Mouse (Mus musculus) regulatory T cell (primary cell): ENCODE data around the gene Ssrp1.

Experiments
- in situ Hi-C: fragments of 300-600 bp; cut with MboI, MseI; formaldehyde crosslinking; loops from one replicate; pipeline ENCODE4 v1.15.1; 2025; ENCODE audit warnings: high pct_unique_total_duplicates

Gene Ssrp1

GRCm38 (mm10) chr2:85036507-85037046, 457 bp upstream of the Ssrp1 start:
- in situ Hi-C loops, result loop anchor here (25.0 kb wide), 1 partner anchor 549 kb away; the partner anchor contains the start of gene Tfpi

- in situ Hi-C loops, result loop anchor here (25.0 kb wide), 1 partner anchor 551 kb away; the partner anchor contains the start of gene Tfpi
Observed at GRCm38 (mm10) chr2:85038336-85038735, 1.3 kb downstream of the Ssrp1 start.

DNA sequence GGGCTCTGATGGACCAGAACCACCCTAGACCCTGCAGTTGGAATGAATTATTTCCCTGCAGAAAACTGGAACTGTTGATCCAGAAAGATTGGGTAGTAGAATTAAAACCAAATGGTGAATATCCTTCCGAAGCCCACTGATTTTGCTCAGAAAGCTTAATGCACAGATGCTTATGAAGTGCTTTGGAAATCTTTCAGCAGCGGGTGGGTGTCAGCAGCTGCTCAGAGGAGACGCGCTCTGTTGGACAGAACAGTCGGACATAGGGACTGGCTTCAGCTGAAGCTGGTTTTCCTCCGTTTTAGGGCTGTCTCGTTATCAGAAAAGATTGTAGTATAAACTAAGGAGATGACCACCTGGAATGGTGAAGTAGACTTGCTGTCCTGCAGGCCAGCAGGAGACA, 6.6 kb downstream of the Ssrp1 start:
- in situ Hi-C loops, result loop anchor here (5.0 to 25.0 kb wide), 3 partner anchors 101 to 556 kb away; partner anchors contain the start of genes Clp1 and Tfpi

DNA sequence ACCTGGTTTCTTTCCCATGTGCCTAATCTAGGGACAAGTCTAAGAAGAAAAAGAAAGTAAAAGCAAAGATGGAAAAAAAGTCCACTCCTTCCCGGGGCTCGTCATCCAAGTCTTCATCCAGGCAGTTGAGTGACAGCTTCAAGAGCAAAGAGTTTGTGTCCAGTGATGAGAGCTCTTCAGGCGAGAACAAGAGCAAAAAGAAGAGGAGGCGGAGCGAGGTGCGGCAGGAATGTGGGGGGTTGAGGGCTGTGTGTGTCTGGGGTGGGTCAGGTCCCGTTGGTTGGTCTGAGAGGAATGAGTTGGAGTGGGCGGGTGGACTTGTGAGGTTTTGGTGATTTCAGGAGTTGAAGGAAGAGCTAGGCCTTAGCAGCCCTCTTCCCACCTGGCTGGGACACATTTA, 9.2 kb downstream of the Ssrp1 start:
- in situ Hi-C loops, result loop anchor here (25.0 kb wide), 1 partner anchor 559 kb away; the partner anchor contains the start of gene Tfpi

DNA sequence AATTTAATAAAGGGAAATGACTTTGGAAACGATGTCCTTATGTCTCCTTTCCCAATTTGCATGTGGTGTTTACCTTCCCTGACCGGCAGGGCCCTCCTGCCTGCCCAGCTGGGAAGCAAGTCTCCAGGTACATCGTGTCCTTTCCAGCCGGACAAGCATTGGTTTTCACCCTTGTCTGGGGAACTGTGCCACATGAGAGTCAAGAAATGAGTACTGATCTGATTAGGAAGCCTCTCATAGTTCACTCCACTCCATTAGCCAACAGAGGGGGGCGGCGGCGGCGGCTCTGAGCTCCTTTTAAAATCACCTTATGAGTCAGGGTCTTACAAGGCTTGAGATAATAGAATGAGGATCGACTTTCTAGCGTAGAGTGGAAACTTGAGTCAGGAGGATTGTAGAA, 10.0 kb downstream of the Ssrp1 start:
- in situ Hi-C loops, result loop anchor here (25.0 kb wide), 1 partner anchor 560 kb away; the partner anchor contains the start of gene Tfpi

DNA sequence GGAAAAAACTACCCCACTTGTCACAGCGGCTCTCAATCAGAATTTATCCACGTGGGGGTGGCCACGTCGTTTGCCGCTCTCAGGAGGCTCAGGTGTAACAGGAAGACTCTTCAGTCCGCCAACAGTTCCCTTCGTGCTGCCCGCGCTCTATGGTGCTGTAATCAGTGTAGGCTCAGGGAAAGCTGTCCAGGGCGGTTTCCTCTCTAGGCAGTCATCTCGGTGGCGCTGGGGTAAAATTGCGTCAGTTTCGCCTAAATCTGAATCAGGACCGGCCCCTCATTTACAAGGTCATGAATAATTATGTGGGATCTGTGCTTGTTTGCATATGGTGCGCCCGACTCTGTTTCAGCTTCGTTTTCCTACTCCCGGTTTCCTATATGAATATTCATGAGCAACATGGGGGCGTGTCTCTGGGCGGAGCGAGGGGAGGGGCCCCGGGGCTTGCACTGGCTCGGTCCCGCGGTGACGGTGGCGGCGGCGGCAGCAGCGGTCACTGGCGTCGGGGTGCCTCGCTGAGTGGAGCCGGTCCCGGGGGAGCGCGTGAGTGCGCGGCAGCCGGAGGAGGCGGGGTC, 10.6 kb downstream of the Ssrp1 start, which contains the start of gene Tnks1bp1:
Gene Tnks1bp1, plus strand, starts transcription at position 427 of the 572 bp plus-strand sequence.
- in situ Hi-C loops, result loop anchor here (25.0 kb wide), 1 partner anchor 560 kb away; the partner anchor contains the start of gene Tfpi

DNA sequence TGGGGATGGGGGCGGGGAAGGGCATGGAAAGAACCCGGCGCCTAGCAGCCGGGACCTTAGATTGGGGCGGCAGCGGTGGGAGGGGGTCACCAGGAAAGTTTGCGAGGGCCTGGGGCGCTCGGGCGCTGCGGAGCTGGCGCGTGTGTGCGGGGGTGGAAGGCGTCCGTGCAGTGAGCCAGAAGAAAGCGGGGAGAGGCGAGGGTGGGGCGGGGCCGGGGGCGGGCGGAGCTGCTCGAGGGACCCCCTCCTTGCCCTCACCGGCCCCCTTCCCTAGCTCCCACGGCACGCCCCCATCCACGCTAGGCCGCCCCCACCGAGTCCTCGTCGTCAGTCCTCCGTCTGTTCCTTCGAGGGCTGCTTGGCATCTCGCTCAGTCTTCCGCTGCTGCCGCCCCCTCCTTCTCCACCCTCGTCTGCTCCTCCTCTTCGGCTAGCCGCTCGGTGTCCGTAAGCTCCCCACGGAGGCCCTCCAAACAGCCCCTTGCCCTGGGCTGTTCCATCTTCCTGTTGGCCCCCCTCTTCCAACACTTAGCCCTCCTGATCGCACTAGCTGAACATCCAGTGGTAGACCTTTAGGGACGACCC, 11.2 kb downstream of the Ssrp1 start:
- in situ Hi-C loops, result loop anchor here (25.0 kb wide), 1 partner anchor 561 kb away; the partner anchor contains the start of gene Tfpi

DNA sequence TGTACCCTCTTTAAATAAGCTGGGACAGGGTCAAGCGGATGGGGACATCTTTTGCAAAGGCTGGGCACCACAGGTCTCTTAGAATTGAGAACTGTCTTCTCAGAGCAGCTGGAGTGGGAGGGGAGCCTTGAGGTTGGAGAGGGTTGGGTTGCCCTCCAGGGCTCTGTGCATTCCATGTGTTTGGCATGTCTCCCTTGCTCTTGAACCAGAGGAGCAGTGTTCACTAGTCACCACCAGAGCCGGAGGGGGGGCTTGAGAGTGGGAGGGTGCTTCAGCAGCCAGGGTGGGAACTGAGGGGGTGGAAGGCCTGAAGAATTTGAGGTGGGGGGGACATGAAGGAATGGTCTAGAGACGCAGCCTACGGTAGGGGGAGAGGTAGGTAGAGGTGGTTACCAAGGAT, 12.2 kb downstream of the Ssrp1 start:
- in situ Hi-C loops, result loop anchor here (25.0 kb wide), 1 partner anchor 562 kb away; the partner anchor contains the start of gene Tfpi

GRCm38 (mm10) chr2:85050001-85050634, 13.1 kb downstream of the Ssrp1 start:
- in situ Hi-C loops, result no loop called here

DNA sequence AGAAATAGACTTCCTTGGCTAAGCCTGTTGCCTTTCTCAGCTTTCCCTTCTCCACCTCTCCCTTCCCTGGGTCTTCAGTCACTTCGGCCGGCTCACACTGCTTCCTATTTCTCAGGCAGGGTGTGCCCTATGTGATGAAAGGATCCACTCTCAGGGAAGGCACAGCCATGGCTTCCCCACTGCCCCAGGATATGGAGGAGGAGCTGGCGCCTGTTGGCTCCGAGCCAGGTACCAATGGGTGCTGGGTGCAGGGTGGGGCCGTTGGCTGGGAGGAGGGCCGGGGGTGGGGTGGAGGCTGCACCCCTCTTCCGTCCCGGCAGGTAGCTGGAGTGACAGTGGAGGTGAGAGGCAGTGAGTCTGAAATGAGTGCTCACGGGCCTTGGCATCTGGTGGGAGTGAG, 13.7 kb downstream of the Ssrp1 start:
- in situ Hi-C loops, result no loop called here

DNA sequence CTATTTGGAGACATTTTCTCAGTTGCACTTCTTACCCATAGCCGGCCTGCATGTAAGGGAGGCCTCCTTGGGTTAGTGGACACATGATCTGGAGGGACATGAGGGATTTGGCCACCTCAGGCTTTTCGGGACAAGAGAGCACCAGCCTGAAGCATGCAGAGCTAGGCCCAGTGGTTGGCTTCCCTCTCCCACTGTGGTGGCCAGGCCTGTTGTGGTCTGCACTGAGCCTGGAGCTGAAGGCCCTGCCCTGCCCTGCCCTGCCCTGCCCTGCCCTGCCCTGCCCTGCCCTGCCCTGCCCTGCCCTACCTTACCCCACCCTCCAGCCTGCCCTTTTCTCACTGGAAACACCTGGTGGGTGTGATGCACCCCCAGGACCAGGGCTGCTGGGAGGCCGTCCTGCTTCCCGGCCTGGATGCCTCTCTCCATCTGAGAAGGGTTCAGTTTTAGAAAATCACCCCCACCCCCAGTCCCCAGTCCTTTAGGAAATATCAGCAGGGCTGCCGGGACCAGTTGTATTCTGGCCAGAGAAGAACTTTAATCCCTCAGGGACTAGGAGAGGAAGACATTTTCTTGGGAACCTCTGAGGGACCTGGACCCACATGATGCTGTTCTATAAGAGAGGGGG, 16.3 kb downstream of the Ssrp1 start:
- in situ Hi-C loops, result no loop called here

DNA sequence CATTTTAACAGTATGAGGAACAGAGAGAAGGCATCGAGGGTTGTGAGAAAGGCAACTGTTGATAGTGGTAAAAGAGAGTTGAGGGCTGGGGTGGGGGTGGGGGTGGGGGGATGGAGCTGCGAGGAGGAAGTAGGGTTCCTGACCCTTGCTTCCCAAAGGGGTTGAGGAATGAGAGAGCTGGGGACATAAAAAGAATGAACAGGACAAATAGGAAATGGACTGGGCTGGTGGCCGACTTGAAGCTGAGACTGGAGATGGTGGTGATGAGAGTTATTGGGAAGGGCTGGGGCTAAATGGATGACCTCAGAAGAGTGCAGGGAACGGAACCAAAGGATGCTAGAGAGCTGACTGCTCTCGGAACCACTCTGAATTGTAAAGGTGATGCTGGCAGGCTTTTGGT, 19.7 kb downstream of the Ssrp1 start:
- in situ Hi-C loops, result loop anchor here (5.0 kb wide), 1 partner anchor 51 kb away; no protein-coding TSS in a partner anchor

GRCm38 (mm10) chr2:85059677-85060076, 22.6 kb downstream of the Ssrp1 start:
- in situ Hi-C loops, result loop anchor here (5.0 kb wide), 1 partner anchor 48 kb away; no protein-coding TSS in a partner anchor

GRCm38 (mm10) chr2:85060591-85061060, 23.6 kb downstream of the Ssrp1 start:
- in situ Hi-C loops, result no loop called here

DNA sequence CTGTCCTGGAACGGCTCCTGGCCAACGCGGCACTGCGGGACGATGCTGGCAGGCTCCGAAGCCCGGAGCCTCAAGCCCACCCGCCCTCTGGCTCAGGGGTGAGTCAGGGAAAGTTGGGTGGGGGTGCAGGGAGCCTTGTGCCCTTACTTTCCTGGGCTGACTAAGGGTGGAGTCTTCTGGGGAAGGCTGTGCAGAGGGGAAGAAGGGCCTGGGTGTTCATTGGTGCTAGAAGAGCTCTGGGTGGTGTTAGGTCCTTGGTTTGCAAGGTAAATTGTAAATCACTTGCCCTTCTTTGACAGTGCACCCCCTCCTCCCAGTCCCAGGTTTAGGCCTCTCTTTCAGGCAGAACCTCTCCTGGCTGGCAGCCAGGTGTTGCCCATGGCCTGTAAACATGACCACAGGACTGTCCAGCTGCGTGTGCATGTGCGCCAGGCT, 24.1 kb downstream of the Ssrp1 start:
- in situ Hi-C loops, result no loop called here

DNA sequence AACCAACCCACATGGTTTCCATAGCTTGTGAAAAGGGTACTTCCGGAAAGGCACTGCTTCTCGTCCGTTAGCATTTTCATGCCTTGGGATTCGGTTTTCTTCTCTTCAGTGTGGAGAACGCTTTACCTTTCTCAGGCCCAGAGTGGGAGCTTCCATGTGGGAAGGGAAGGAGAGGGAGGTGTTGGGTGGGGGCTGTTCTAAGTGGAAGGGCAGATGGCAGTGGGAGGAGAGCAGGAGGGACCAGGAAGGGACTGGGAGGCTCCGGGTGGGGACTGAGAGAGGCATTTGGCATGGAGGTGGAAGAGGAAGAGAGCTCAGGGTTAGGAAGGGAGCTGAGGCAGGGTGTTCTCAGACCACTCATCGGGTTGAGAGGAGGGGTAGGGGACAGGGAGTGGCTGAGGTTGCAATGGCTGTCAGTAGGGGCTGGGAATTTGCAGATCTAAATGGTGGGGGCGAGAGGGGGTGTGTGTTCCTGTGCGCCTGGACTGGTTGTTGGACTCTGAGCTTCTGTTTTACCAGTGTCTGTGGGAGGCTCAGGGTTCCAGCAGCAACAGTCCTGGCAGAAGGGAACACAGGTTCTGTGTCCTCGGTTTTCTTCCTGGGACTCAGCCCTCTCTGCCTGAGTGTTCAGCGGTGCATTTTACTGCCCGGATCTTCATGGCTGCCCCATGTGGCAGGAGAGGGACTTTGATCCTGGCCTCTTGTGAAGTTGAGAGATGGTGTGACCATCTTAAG, 28.3 kb downstream of the Ssrp1 start:
- in situ Hi-C loops, result no loop called here

GRCm38 (mm10) chr2:85066937-85067336, 29.9 kb downstream of the Ssrp1 start:
- in situ Hi-C loops, result no loop called here

- in situ Hi-C loops, result no loop called here
Observed at GRCm38 (mm10) chr2:85067903-85068625, 31.0 kb downstream of the Ssrp1 start.

- in situ Hi-C loops, result no loop called here
Observed at GRCm38 (mm10) chr2:85068626-85069025, 31.6 kb downstream of the Ssrp1 start.

DNA sequence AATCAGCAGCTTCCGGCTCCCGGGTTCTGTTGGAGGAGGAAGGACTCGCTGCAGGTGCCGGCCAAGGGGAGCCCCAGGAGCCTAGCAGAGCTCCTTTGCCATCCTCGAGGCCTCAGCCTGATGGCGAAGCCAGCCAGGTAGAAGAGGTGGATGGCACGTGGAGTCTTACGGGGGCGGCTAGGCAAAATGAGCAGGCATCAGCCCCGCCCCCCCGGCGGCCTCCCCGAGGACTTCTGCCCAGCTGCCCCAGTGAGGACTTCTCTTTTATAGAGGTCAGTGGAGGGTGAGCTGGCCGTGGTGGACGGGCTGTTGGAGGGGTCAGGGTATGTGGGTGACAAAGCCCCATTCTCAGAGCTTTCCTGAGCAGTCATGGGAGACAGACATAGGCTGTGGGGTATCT, 33.1 kb downstream of the Ssrp1 start:
- in situ Hi-C loops, result no loop called here
